Mouse (Mus musculus): ENCODE data around the gene Hnrnpl. TPM values are rescaled to one million over a fixed set of nuclear protein-coding genes. Genes with fewer than 3 reads are reported as not detected.

Hnrnpl gene
- total RNA-seq, 2 experiments from 2014 or later = 410 to 476 TPM

DNA sequence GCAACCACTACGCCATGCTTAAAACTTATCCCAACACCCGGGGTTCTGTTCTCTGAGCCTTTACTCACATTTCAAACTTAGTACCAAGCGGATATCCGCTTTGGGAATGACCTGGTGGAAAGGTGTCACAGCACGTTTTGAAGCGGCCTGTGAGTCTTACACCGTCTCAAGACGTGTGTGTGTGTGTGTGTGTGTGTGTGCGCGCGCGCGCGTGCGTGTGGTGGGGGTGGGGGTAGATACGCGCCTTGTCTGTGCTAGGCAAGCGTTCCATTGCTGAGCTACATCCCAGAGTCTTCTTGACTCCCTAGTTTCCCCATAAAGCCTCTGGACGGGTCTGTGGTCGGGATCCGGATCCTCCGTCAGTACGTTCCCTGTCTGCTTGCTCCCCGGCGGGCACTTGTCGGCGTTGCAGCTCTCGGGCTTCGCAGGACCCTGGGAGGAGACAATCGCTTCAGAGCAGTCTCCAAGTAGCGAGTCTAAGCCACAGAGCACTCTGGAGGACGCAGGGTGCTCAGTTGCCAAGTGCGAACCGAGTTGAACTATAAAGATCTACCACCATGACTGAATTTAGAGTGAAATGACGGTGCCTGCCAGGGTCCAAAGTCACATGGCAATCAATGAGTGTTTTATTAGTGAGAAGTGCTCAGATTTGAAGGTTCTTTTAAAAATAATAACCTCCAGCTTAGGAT, 1.2 kb downstream of the Hnrnpl start:
- H3K4me3 ChIP-seq = peak overlapping the region; percentile 96
- DNase-seq (ENCODE audit: low spot score in 2 of 2) = no peak
- H3K27ac ChIP-seq = peak overlapping the region; percentile 99
- TF ChIP-seq CTCF (conservative IDR thresholded peaks at IDR 0.05) = peak; percentile 41; the same call in 1 of the 2 replicates

DNA sequence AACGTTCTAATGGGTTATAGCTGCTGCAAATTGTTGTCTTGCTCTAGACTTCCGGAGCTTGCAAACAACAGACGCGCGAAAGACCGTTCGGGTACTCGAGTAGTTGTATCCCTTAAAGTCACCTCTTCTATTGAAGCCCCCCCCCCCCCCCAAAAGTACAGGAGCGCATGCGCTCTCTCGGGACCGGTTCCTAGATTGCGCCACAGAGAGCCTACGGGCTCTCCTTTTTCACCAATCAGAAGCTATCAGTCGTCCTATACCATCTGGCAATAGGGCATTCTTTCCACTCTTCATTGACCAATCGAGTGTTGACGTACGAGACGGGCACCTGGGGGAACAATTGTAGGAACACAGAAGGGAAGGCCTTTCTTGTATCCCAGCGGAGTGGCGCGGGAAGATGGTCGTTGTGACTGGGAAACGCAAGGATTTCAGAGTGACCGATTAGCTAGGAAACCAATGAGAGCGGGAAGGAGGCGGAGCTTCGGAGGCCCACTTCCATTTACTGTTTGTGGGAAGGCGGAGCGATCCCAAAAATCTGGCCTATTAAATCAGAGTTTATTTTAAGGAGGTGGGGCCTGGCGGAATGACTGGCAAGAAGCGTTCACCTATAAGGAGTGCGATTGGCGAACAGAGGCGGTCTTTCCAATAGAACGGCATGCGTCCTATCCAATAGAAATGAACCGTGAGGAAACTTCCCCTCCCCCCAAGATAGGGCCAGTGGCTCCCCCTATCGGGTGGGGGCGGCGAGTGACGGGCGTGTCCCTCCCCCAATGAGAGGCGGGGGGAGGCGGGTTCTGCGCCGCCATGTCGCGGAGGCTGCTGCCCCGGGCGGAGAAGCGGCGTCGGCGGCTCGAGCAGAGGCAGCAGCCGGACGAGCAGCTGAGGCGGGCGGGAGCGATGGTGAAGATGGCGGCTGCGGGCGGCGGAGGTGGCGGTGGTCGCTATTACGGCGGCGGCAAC, 2.0 kb downstream of the Hnrnpl start:
- TF ChIP-seq CTCF (conservative IDR thresholded peaks at IDR 0.05) = peak; percentile 81
- Histone ChIP-seq H3K4me3 (peak overlapping the region; percentile 96), H3K27ac (peak overlapping the region; percentile 100)
- DNase-seq (ENCODE audit: low spot score in 2 of 2) = peak; percentile 99

DNA sequence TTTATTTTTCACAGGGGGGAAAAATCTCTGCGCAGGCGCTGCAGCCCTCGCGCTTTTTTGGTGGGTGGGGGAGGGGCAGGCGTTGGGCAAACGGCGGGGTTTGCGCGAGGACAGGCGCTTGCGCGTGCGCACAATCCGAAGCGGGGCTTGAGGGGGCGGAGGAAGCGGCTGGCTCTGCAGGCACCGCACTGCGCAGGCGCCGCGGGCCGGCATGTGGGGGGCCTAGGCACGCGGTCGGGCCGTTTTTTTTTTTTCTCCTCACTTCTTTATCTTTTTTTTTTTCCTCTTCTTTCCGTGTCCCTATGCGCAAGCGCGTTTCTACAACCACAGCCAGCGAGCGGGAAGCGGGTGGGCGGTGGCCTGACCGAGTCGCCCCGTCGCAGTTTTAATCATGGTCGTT, 2.9 kb downstream of the Hnrnpl start:
- peak overlapping the region; percentile 100 for H3K27ac ChIP-seq
- peak; percentile 92 to 95 for DNase-seq (ENCODE audit: low spot score in 2 of 2)
- no peak for TF ChIP-seq CTCF (conservative IDR thresholded peaks at IDR 0.05)
- peak overlapping the region; percentile 73 for H3K4me3 ChIP-seq

DNA sequence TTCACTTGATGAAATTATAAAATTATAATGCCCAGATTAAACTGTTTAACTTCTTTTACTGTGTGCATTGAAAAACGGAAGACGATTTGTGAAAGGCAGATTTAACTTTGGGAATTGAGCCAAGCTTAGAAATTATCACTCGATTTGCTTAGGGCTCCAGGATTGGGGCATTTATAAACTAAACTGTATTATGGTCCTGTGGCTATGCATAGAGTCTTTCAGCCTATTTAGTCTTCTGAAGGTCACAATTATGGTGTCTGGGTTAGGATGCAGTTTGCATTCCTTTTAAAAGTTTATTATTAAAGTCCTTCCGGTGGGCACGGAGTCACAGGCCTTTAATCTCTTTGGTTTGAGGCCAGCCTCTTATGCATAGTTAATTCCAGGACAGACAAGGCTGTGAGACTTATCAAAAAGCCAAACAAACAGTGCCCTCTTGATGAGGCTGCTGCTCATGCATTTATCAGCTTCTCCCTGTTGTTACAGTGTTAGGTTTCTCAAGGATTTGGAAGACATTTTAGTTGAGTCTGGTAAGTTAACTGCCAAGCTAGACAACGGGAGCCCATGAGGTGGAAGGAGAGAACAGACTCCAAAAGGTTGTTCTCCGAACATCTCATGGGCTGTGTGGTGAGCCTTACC, 3.4 kb downstream of the Hnrnpl start:
- Histone ChIP-seq H3K27ac (peak overlapping the region; percentile 100), H3K4me3 (peak overlapping the region; percentile 73)
- no peak for DNase-seq (ENCODE audit: low spot score in 2 of 2)
- TF ChIP-seq CTCF (conservative IDR thresholded peaks at IDR 0.05) = no peak

DNA sequence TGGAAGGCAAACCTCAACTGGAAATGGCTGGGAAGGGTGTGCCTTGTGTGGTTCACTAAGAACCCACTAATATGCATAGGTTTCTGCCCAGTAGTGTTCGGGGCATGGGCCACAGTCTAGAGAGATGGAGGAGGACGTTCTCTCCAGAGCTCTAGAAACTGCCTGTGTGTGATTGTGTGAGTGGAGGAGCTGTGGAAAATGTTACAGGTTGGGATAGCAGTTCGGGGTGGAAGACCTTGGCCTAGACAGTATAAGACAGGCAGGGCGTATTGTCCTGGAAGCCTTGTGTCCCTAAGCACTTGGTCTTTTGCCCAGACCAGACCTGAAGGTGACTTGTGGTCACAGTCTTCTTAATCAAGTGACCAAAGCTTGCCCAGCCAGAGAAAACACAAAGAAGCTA, 4.1 kb downstream of the Hnrnpl start:
- DNase-seq (ENCODE audit: low spot score in 2 of 2) = no peak
- H3K27ac ChIP-seq = peak overlapping the region; percentile 100; the same call in 1 of the 2 replicates
- TF ChIP-seq CTCF (conservative IDR thresholded peaks at IDR 0.05) = no peak

DNA sequence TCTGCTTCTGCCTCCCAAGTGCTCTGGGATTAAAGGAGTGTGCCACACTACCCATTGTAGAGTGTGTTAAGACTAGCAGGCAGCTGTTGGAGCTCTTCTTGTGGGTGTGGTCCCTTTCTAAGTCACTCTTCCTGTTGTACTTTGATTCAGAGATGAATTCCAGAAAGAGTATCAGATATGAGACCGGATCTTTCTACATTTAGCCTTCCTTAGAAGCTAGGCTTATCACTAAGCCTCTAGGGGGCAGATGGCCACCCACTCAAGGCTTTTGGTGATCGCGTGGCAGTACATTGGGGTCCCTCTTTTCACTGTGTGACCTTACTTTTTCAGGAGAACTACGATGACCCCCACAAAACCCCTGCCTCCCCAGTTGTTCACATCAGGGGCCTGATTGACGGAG, 4.6 kb downstream of the Hnrnpl start:
- TF ChIP-seq CTCF (conservative IDR thresholded peaks at IDR 0.05) = peak; percentile 64
- Histone ChIP-seq H3K4me3 (peak overlapping the region; percentile 73), H3K27ac (peak overlapping the region; percentile 34; the same call in 1 of the 2 replicates)
- no peak for DNase-seq (ENCODE audit: low spot score in 2 of 2)

More for the DNA sequence above, 4.1 kb downstream of the Hnrnpl start:
- peak overlapping the region; percentile 73 for H3K4me3 ChIP-seq

DNA sequence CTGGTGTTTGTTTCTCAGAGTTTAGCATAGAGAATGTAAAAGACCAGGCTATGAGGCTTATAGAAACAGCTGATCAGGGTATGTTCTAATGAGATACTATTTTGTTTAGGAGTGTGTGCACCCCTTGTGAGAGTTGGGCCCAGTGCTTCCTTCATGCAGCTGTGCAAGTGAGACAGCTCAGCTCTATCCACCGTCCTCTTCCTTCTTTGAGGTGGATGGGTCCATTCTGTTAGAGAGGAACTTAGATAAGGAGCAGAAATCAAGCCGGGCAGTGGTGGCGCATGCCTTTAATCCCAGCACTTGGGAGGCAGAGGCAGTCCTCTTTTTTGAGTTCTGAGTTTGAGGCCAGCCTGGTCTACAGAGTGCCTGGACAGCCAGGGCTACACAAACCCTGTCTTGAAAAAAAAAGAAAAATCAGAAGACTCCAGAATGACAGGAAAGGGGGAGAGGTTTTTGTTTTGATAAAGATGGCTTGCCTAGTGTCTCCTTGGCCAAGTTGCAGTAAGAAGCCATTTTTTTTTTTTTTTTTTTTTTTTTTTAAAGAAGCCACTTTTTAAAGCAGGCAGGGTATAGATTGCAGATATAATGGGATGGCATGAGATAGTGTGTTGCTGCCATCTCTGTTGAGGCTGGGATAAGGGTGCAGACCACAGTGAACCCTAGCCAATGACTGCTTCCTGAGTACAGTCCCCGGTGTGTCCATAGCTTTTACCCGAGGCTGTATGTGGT, 6.1 kb downstream of the Hnrnpl start:
- no peak for TF ChIP-seq CTCF (conservative IDR thresholded peaks at IDR 0.05)
- peak overlapping the region; percentile 58; the same call in 1 of the 2 replicates for H3K27ac ChIP-seq
- H3K4me3 ChIP-seq = no peak overlapping the region
- DNase-seq (ENCODE audit: low spot score in 2 of 2) = no peak

DNA sequence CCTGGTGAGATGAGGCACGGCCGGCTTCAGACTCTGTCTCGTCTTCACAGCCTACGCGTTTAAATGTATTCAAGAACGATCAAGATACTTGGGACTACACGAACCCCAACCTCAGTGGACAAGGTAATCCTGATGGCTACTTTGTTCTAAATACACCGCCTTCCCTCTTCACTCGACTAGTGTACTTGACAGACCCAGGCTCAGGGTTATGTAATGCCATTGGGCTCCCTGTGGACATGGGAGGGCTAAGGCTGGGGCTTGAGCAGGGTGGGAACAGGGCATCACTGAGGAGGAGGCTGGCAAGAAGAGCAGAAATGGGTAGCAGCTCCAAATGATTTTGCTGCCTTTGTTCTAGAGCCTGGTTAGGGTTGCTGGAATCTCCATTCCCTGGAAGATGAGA, 6.9 kb downstream of the Hnrnpl start:
- Histone ChIP-seq H3K27ac (peak overlapping the region; percentile 58; the same call in 1 of the 2 replicates), H3K4me3 (no peak overlapping the region)
- no peak for DNase-seq (ENCODE audit: low spot score in 2 of 2)
- TF ChIP-seq CTCF (conservative IDR thresholded peaks at IDR 0.05) = no peak

DNA sequence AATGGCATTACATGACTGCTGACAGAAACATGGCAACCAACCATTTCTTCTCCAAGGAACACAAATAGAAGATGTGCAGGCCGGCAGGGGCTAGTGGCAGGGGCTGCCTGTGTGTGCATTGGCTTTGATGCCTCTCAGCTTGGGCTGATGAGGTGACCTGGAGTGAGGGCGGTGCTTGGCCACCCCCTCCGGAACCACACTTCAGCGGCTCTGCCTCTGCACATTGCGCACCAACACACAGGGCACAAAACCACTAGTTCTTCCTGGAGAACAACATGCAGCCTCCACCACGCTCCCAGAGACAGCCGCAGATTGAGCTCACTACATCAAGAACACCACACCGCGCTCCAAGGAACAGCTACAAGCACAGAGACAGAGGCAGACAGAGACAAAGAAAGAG, 7.9 kb downstream of the Hnrnpl start:
- TF ChIP-seq CTCF (conservative IDR thresholded peaks at IDR 0.05) = no peak
- no peak overlapping the region; the same call in 1 of the 2 replicates for H3K4me3 ChIP-seq
- DNase-seq (ENCODE audit: low spot score in 2 of 2) = no peak
- peak overlapping the region; percentile 58; the same call in 1 of the 2 replicates for H3K27ac ChIP-seq

DNA sequence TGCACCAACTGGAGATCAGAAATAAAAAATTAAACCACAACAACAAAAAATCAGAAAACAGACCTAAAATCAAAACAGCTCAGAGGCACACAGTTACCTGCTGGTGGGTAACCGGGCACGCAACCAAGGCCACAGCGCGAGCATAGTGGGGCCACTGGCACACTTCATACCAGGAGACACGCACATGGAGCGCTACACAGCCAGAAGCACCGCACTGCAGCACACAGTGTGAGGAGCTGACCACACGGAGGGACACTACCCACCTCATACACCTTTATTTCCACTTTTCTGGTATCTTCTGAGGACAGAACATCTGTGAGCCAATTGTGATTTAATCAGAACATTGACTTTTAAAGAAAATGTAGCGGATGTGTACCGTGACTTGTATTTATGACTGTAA, 8.6 kb downstream of the Hnrnpl start:
- DNase-seq (ENCODE audit: low spot score in 2 of 2) = no peak
- Histone ChIP-seq H3K27ac (peak overlapping the region; percentile 58; the same call in 1 of the 2 replicates), H3K4me3 (no peak overlapping the region; the same call in 1 of the 2 replicates)
- no peak for TF ChIP-seq CTCF (conservative IDR thresholded peaks at IDR 0.05)

DNA sequence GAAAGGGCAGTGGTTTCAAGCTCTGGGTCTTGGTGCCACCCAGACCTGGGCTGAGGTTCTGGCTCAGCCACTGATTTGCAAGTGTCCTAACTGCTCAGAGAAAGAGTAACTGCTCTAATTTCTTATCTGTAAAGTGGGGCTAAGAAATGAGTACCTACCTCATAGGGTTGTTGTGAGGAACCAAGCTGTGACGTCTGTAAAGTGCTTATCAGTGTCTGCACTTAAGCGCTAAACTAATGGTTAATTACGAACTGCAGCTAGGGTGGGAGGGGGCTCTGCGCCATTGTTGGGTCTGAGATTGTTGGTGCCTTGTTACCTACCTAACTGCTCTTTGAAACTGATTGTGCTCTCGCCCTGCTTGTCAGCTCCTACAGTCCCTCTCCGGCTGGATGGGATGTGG, 9.2 kb downstream of the Hnrnpl start:
- H3K4me3 ChIP-seq = peak overlapping the region; percentile 10; the same call in 1 of the 2 replicates
- TF ChIP-seq CTCF (conservative IDR thresholded peaks at IDR 0.05) = no peak
- DNase-seq (ENCODE audit: low spot score in 2 of 2) = no peak
- H3K27ac ChIP-seq = peak overlapping the region; percentile 58; the same call in 1 of the 2 replicates

DNA sequence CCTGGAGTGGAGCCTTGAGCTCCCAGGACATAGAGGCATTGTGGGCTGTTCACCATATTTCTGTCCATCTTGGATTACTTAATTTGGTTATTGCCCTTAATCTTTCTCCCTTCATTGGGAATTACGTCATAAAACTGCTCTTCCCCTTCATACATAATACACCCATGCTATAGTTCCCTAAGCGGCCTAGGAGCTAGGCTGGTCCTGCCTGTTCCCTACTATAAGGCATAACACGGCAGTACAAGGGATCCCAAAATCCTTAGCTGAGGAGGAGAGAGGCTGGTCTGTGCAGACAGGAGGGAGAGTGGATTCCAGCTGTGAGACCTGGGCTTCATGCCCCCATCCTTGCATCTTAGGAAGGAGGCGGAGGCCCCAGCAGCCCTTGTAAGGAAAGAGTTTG, 9.6 kb downstream of the Hnrnpl start:
- H3K4me3 ChIP-seq = no peak overlapping the region
- no peak for DNase-seq (ENCODE audit: low spot score in 2 of 2)
- no peak for TF ChIP-seq CTCF (conservative IDR thresholded peaks at IDR 0.05)
- H3K27ac ChIP-seq = peak overlapping the region; percentile 58; the same call in 1 of the 2 replicates

All from layer of hippocampus, adult 2 months (tissue).